Mouse (Mus musculus): Measurements from ENCODE around the gene Gm11758. TPM values are rescaled to one million over a fixed set of nuclear protein-coding genes. Genes with fewer than 3 reads are reported as not detected.
"Not testable (repeated sequence)": the region's sequence is repeated elsewhere in the genome, so short reads cannot be mapped to it uniquely, and the experiment has no call there.

Gene Gm11758
- not detected for total RNA-seq (2021)

DNA sequence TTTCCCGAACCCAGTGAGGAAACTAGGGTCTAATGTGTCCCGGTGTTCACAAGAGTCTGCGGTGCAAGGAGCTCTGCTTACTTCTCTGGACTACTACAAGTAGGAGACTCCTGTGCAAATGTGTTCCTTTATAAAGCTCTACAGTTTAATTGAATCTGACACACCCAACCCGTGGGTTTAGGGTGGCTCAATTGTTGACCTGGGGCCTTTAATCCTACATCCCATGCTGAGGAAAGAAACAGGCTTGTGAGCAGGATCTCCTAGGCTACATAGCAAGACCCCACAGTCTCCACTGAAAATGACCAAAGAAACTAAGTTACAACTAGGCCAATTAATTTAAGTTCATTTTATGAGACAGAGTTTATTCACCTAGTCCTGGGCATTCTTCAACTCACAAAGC is at the start of gene Gm11758:
TSS of gene Gm11758 (minus strand) at position 101 of the 400 bp plus-strand sequence.
- DNase-seq (ENCODE audit: low spot score in 2 of 2); intact Hi-C loops (cut with DNase I): not testable (repeated sequence)

DNA sequence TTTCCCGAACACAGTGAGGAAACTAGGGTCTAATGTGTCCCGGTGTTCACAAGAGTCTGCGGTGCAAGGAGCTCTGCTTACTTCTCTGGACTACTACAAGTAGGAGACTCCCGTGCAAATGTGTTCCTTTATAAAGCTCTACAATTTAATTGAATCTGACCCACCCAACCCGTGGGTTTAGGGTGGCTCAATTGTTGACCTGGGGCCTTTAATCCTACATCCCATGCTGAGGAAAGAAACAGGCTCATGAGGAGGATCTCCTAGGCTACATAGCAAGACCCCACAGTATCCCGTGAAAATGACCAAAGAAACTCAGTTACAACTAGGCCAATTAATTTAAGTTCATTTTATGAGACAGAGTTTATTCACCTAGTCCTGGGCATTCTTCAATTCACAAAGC is 44.6 kb upstream of the Gm11758 start, which contains the start of gene Gm11756:
TSS of gene Gm11756 (minus strand) at position 101 of the 400 bp plus-strand sequence.
- intact Hi-C loops (cut with DNase I); DNase-seq (ENCODE audit: low spot score in 2 of 2): not testable (repeated sequence)

DNA sequence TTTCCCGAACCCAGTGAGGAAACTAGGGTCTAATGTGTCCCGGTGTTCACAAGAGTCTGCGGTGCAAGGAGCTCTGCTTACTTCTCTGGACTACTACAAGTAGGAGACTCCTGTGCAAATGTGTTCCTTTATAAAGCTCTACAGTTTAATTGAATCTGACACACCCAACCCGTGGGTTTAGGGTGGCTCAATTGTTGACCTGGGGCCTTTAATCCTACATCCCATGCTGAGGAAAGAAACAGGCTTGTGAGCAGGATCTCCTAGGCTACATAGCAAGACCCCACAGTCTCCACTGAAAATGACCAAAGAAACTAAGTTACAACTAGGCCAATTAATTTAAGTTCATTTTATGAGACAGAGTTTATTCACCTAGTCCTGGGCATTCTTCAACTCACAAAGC is 29.8 kb upstream of the Gm11758 start, which contains the start of gene Gm13871:
TSS of gene Gm13871 (minus strand) at position 101 of the 400 bp plus-strand sequence.
- DNase-seq (ENCODE audit: low spot score in 2 of 2); intact Hi-C loops (cut with DNase I): not testable (repeated sequence)

DNA sequence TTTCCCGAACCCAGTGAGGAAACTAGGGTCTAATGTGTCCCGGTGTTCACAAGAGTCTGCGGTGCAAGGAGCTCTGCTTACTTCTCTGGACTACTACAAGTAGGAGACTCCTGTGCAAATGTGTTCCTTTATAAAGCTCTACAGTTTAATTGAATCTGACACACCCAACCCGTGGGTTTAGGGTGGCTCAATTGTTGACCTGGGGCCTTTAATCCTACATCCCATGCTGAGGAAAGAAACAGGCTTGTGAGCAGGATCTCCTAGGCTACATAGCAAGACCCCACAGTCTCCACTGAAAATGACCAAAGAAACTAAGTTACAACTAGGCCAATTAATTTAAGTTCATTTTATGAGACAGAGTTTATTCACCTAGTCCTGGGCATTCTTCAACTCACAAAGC is 14.9 kb upstream of the Gm11758 start, which contains the start of gene Gm11757:
TSS of gene Gm11757 (minus strand) at position 101 of the 400 bp plus-strand sequence.
- DNase-seq (ENCODE audit: low spot score in 2 of 2); intact Hi-C loops (cut with DNase I): not testable (repeated sequence)

DNA sequence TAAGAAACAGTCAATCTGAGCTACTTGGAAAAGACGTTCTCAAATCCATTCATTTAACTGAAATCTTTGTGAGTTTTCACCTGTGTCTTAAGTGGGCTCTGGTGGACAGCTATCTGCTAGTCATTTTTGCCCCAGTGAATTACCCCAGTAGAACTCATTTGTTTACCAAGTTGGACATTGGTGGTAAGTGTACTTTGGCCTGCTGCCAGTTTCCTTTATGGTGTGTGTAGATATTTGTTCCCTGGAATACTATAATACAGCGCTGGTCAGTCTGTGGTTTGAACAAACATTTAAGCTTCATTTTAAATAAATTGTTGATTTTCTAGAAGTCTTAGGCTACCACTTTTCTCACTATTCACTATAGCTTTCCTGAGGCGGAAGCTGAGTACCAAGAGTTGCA is 49.5 kb downstream of the Gm11758 start:
- no peak for DNase-seq (ENCODE audit: low spot score in 2 of 2)
- intact Hi-C loops (cut with DNase I) = no loop called here

Other genes with a start within 250 kb of the Gm11758 start
- gene Gm11236, start 238.1 kb downstream of the Gm11758 start, total RNA-seq (2021) = not detected
- not detected for gene Gm11239, start 207.9 kb downstream of the Gm11758 start, total RNA-seq (2021)
- gene Gm428, start 192.8 kb downstream of the Gm11758 start, total RNA-seq (2021) = not detected
- under 1 TPM in 1 of 2 experiments, not detected in 1; 0.11 TPM for gene Rasef, start 85.3 kb downstream of the Gm11758 start, total RNA-seq (2021)
- not detected for gene Gm11757, start 14.8 kb upstream of the Gm11758 start, total RNA-seq (2021)
- not detected for gene Gm13871, start 29.7 kb upstream of the Gm11758 start, total RNA-seq (2021)
- not detected for gene Gm11756, start 44.5 kb upstream of the Gm11758 start, total RNA-seq (2021)
- not detected for gene 2310002L09Rik, start 74.6 kb upstream of the Gm11758 start, total RNA-seq (2021)
- gene Frmd3, start 137.2 kb upstream of the Gm11758 start, total RNA-seq (2021) = 1 to 10 TPM; 7.4 to 9.0 TPM

Measured in left cerebral cortex, postnatal 25 days (tissue).